16 mouse cellular contexts compared by ENCODE assay signal in the genomic region with DNA sequence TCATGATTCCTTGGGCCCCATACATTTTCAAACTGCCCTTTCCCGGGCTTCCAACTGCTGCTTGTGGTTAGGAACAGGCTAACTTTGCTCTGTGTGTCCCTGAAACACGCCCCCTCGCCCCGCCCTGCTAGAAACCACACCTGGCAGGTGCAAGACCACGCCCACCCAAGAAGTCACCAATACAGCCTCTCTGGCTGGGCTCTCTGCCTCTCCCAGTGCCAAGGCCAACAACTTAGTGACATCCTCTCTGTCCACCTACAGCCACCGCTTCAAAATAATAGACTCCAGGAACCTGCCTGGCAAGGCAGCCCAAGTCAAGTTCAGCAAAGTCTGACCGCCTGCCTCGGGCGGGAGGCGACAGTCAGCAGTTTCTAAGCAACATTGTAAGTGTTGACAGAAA. TPM values are rescaled to one million over a fixed set of nuclear protein-coding genes. Genes with fewer than 3 reads are reported as not detected.
DNase-seq lines count a peak whose midpoint lies in the region; ATAC-seq lines count a peak whose summit lies in the region.
"Had no signal": no experiment of that assay in that cellular context is flagged by ENCODE, and none has a peak within 500 bp of the region (broad histone marks: within the 10 kb centered on the region; RNA-seq: fewer than 3 reads in every experiment).

No protein-coding gene starts in this region.

- no peak overlapping the region for H3K27ac ChIP-seq in kidney, embryonic 16.5 days (ENCODE audit: low read length)
- peak overlapping the region; percentile 64; the same call in 1 of the 2 replicates for H3K27ac ChIP-seq in stomach, embryonic 14.5 days (ENCODE audit: low read length)
- no peak overlapping the region for H3K27ac ChIP-seq in forebrain, embryonic 15.5 days (replicated peaks)
- H3K27ac ChIP-seq: forebrain, embryonic 13.5 days; liver, embryonic 15.5 days; midbrain, embryonic 15.5 days had no signal

- peak; percentile 75 for DNase-seq in kidney, adult 11 months
- DNase-seq in gonadal fat pad, adult 2 months (ENCODE audit: low read depth): peak; percentile 85
- peak; percentile 92 for DNase-seq in large intestine, adult 2 months (ENCODE audit: low read depth, low spot score)
- no peak for DNase-seq in embryo, embryonic 11 days
- DNase-seq in left cerebral cortex, postnatal 36 days (ENCODE audit: low spot score in 2 of 2): no peak
- DNase-seq: spleen, adult 18-20 months; thymus, postnatal 25 days had no signal

- no peaks in the 10 kb centered on the region for H3K36me3 ChIP-seq in kidney, embryonic 16.5 days (ENCODE audit: insufficient read depth, low read length)
- H3K36me3 ChIP-seq in stomach, embryonic 14.5 days (ENCODE audit: control insufficient read depth, insufficient read depth, low read length): no peaks in the 10 kb centered on the region
- H3K36me3 ChIP-seq in forebrain, embryonic 15.5 days: no peaks in the 10 kb centered on the region
- H3K36me3 ChIP-seq: liver, embryonic 15.5 days; midbrain, embryonic 15.5 days had no signal

- H3K4me2 ChIP-seq in kidney, embryonic 16.5 days (replicated peaks; ENCODE audit: low read depth, low read length): no peak overlapping the region; the same call in 1 of the 2 replicates
- peak overlapping the region; percentile 23; the same call in 1 of the 2 replicates for H3K4me2 ChIP-seq in stomach, embryonic 14.5 days (replicated peaks; ENCODE audit: low read depth, low read length)
- no peak overlapping the region for H3K4me2 ChIP-seq in forebrain, embryonic 15.5 days (replicated peaks)
- H3K4me2 ChIP-seq: forebrain, embryonic 13.5 days; liver, embryonic 15.5 days; midbrain, embryonic 15.5 days had no signal

- no peak; the same call in 1 of the 2 replicates for ATAC-seq in kidney, embryonic 16.5 days (ENCODE audit: low FRiP score, low TSS enrichment)
- peak; percentile 86 for ATAC-seq in stomach, embryonic 14.5 days (ENCODE audit: insufficient number of reproducible peaks, insufficient read depth, low FRiP score, low read depth)
- no peak for ATAC-seq in forebrain, embryonic 15.5 days (replicated peaks)
- ATAC-seq: forebrain, embryonic 13.5 days; inflammation-experienced regulatory T-cells, adult 6 months; midbrain, embryonic 15.5 days had no signal

- no peaks in the 10 kb centered on the region for H3K9me3 ChIP-seq in kidney, embryonic 16.5 days (ENCODE audit: low read length)
- no peaks in the 10 kb centered on the region for H3K9me3 ChIP-seq in stomach, embryonic 14.5 days (ENCODE audit: control insufficient read depth, low read depth, low read length)
- H3K9me3 ChIP-seq in forebrain, embryonic 15.5 days: no peaks in the 10 kb centered on the region
- H3K9me3 ChIP-seq: forebrain, embryonic 13.5 days; liver, embryonic 15.5 days; midbrain, embryonic 15.5 days had no signal

- 49% methylated on average over 10 of the region's 10 CpGs for WGBS in kidney, embryonic 16.5 days
- WGBS in large intestine, adult 2 months: 29% methylated on average over 10 of the region's 10 CpGs
- 35% methylated on average over 10 of the region's 10 CpGs for WGBS in stomach, embryonic 14.5 days
- WGBS in forebrain, embryonic 15.5 days: 58% methylated on average over 10 of the region's 10 CpGs

- H3K4me1 ChIP-seq in kidney, embryonic 16.5 days (ENCODE audit: insufficient read depth, low read length): no peaks in the 10 kb centered on the region
- H3K4me1 ChIP-seq in stomach, embryonic 14.5 days (ENCODE audit: control insufficient read depth, insufficient read depth, low read length): no peaks in the 10 kb centered on the region; the same call in 1 of the 2 replicates
- H3K4me1 ChIP-seq in forebrain, embryonic 15.5 days: no peaks in the 10 kb centered on the region
- H3K4me1 ChIP-seq: forebrain, embryonic 13.5 days; liver, embryonic 15.5 days; midbrain, embryonic 15.5 days had no signal

- H3K9ac ChIP-seq in kidney, embryonic 16.5 days (replicated peaks; ENCODE audit: low read length): no peak overlapping the region
- no peak overlapping the region for H3K9ac ChIP-seq in stomach, embryonic 14.5 days (replicated peaks; ENCODE audit: low read depth, low read length)
- no peak overlapping the region for H3K9ac ChIP-seq in forebrain, embryonic 15.5 days (replicated peaks)
- H3K9ac ChIP-seq: forebrain, embryonic 13.5 days; liver, embryonic 15.5 days; midbrain, embryonic 15.5 days had no signal

- intact Hi-C loops in left cerebral cortex, postnatal 36 days (cut with DNase I): no loop called here

- no peaks in the 10 kb centered on the region for H3K27me3 ChIP-seq in kidney, embryonic 16.5 days (ENCODE audit: insufficient read depth, low read length)
- no peaks in the 10 kb centered on the region for H3K27me3 ChIP-seq in stomach, embryonic 14.5 days (ENCODE audit: control insufficient read depth, insufficient read depth, low read length)
- H3K27me3 ChIP-seq in forebrain, embryonic 15.5 days: no peaks in the 10 kb centered on the region
- H3K27me3 ChIP-seq: forebrain, embryonic 13.5 days; liver, embryonic 15.5 days; midbrain, embryonic 15.5 days had no signal

- no peak overlapping the region for H3K4me3 ChIP-seq in kidney, embryonic 16.5 days (ENCODE audit: low read length)
- H3K4me3 ChIP-seq in stomach, embryonic 14.5 days (ENCODE audit: low read depth, low read length): no peak overlapping the region
- no peak overlapping the region for H3K4me3 ChIP-seq in forebrain, embryonic 15.5 days
- H3K4me3 ChIP-seq: forebrain, embryonic 13.5 days; liver, embryonic 15.5 days; midbrain, embryonic 15.5 days had no signal

RNA-seq across cellular contexts. Expression of a gene that starts 53.3 kb away (rescaled TPM):
- polyA plus RNA-seq in kidney, embryonic 16.5 days (2015; fragmentation: Nextera tagmentation; extraction: Ambion mirVana): 2.4 and 2.6 TPM in 2 replicates
- 26.2 and 34.8 TPM in 2 replicates for polyA plus RNA-seq in gonadal fat pad, adult 2 months (2012; rRNA removed)
- 16.9 and 22.9 TPM in 2 replicates for polyA plus RNA-seq in large intestine, adult 2 months (2012; rRNA removed)
- polyA plus RNA-seq in stomach, embryonic 14.5 days (2014; fragmentation: Nextera tagmentation; extraction: Ambion mirVana): 6.6 and 8.0 TPM in 2 replicates
- total RNA-seq in left cerebral cortex, postnatal 36 days (2021): 100 to 1,000 TPM; 268 to 288 TPM
- polyA plus RNA-seq in forebrain, embryonic 15.5 days (2015; fragmentation: Nextera tagmentation; extraction: Ambion mirVana): 2.9 and 3.1 TPM in 2 replicates
- total RNA-seq: granulocyte monocyte progenitor cell, adult 5-6 weeks; MEL had no signal

Comparison
In these comparisons a context has a peak if more than half of its experiments do, and no peak if none do; other contexts are left out.
1. DNase-seq: peak in kidney, adult 11 months (single experiment), gonadal fat pad, adult 2 months (single experiment) and large intestine, adult 2 months (single experiment); none in embryo, embryonic 11 days (single experiment) and left cerebral cortex, postnatal 36 days (0 of 2).